Mouse (Mus musculus): ENCODE data around the gene Ddx60. TPM values are rescaled to one million over a fixed set of nuclear protein-coding genes. Genes with fewer than 3 reads are reported as not detected.

Gene Ddx60
- polyA plus RNA-seq (2017; shearing (Covaris generic)): 10 to 100 TPM; 20.2 to 27.7 TPM

GRCm38 (mm10) chr8:61927777-61928494, at the start of gene Ddx60:
Gene Ddx60 (plus strand): TSS chr8:61928087.

DNA sequence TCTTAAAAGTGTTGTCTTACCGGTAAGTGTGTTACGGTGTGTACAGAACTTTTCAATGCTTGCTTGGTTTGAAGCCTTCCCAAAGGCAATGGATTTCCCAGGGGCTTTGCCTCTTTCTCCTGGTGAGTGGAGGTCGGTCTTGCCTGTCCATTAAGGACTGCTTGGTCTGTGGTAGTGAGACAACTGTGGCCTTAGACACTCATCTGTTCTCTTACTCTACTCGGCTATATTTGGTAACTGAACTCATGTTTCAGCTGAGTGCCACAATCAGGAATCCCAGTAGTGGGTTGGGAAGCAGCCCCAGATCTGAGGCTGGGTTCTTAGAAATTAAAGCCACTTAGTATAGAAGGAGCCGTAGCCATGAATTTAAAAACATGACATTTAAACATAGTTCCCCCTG, 25.4 kb upstream of the Ddx60 start, which contains the start of gene Palld:
TSS of gene Palld (minus strand) at position 170 of the 400 bp plus-strand sequence.

Other genes with a start within 250 kb of the Ddx60 start
- gene Palld, start 25.4 kb upstream of the Ddx60 start, polyA plus RNA-seq (2017; shearing (Covaris generic)): under 1 TPM; 0.33 to 0.45 TPM
- under 1 TPM in 1 of 2 experiments, not detected in 1; 0.33 TPM for gene Anxa10, start 195.1 kb downstream of the Ddx60 start, polyA plus RNA-seq (2017; shearing (Covaris generic))

All from activated CD4-positive, CD25-positive, alpha-beta regulatory T cell (primary cell).